Mouse (Mus musculus) forebrain, postnatal 0 days (tissue): Measurements from ENCODE around the gene Mypn. TPM values are rescaled to one million over a fixed set of nuclear protein-coding genes. Genes with fewer than 3 reads are reported as not detected.
A peak's percentile ranks its signal among the peaks of the same experiment; 100 is the strongest.

ENCODE experiments used
- ATAC-seq: fragments of 200-750 bp; cut with Nextera tagmentation; 2 replicates; pipeline ENCODE4 v1.8.0; 2017; ENCODE audit warnings: mild to moderate bottlenecking, moderate library complexity
- DNase-seq: peaks from one replicate; pipeline ENCODE4 v3.0.0-alpha.2; 2015
- H3K27ac ChIP-seq: fragments of 300-500 bp; sonication (generic); 2 replicates; pipeline ENCODE4 v1.5.1; 2014; ENCODE audit warnings: low read depth, mild to moderate bottlenecking, antibody characterized with exemption, low read length, moderate library complexity, mixed read lengths
- H3K27me3 ChIP-seq: fragments of 300-500 bp; sonication (generic); 2 replicates; pipeline ENCODE4 v1.6.1; 2014; ENCODE audit warnings: mild to moderate bottlenecking, low read length, mixed read lengths; ENCODE audit not compliant: insufficient read depth
- H3K36me3 ChIP-seq: fragments of 300-500 bp; sonication (generic); 2 replicates; pipeline ENCODE4 v1.6.1; 2014; ENCODE audit warnings: mild to moderate bottlenecking, moderate library complexity; ENCODE audit not compliant: insufficient read depth
- H3K4me1 ChIP-seq: fragments of 300-500 bp; sonication (generic); 2 replicates; pipeline ENCODE4 v1.6.1; 2014; ENCODE audit warnings: antibody characterized with exemption; ENCODE audit not compliant: insufficient read depth
- H3K4me2 ChIP-seq: fragments of 300-500 bp; sonication (generic); 2 replicates; pipeline ENCODE4 v1.6.1; 2014; ENCODE audit warnings: low read depth, mild to moderate bottlenecking, moderate library complexity
- H3K4me3 ChIP-seq: fragments of 300-500 bp; sonication (generic); 2 replicates; pipeline ENCODE4 v1.5.1; 2014; ENCODE audit warnings: low read depth, low read length, mixed read lengths
- H3K9ac ChIP-seq: fragments of 300-500 bp; sonication (generic); 2 replicates; pipeline ENCODE4 v1.6.1; 2014; ENCODE audit warnings: mild to moderate bottlenecking
- H3K9me3 ChIP-seq: fragments of 300-500 bp; sonication (generic); 2 replicates; pipeline ENCODE4 v1.6.1; 2016; ENCODE audit warnings: low read length
- CTCF ChIP-seq: sonication (generic); IDR thresholded peaks from 2 replicates; pipeline ENCODE4 v1.5.1; 2016; ENCODE audit warnings: antibody characterized with exemption, control low read depth, low read depth
- WGBS: fragments of 180-500 bp; shearing (Covaris S2); extraction: QIAGEN DNeasy Blood & Tissue Kit; methylation state at CpG from one replicate; pipeline ENCODE4 v1.1.7; 2014; 5-methylcytosine and 5-hydroxymethylcytosine counted together
- polyA plus RNA-seq: library from polyadenylated mRNA; unstranded; fragments of >200 nt; fragmentation: Nextera tagmentation; extraction: Ambion mirVana; gene quantifications from 2 replicates; pipeline ENCODE4 v1.2.1, GENCODE M21; 2015
- total RNA-seq: library from RNA; depleted of rRNA; stranded (reverse); fragments of >200 nt; gene quantifications from 2 replicates; pipeline ENCODE4 v1.2.3, GENCODE M21; 2014

Gene Mypn
- total and polyA plus RNA-seq, 2 experiments from 2014 or later = 0.67 to 1.2 TPM

- WGBS = 94% methylated on average over 1 of the region's 1 CpGs
- Histone ChIP-seq H3K4me3 (no peak overlapping the region), H3K9ac (no peak overlapping the region), H3K4me1 (no peaks in the 10 kb centered on the region), H3K9me3 (no peaks in the 10 kb centered on the region), H3K27me3 (no peaks in the 10 kb centered on the region), H3K4me2 (no peak overlapping the region), H3K27ac (no peak overlapping the region), H3K36me3 (no peaks in the 10 kb centered on the region)
- no peak for TF ChIP-seq CTCF
- ATAC-seq (no peak), DNase-seq (no peak)
These were observed 47.4 kb downstream of the Mypn start for GRCm38 (mm10) chr10:63156351-63156750.

DNA sequence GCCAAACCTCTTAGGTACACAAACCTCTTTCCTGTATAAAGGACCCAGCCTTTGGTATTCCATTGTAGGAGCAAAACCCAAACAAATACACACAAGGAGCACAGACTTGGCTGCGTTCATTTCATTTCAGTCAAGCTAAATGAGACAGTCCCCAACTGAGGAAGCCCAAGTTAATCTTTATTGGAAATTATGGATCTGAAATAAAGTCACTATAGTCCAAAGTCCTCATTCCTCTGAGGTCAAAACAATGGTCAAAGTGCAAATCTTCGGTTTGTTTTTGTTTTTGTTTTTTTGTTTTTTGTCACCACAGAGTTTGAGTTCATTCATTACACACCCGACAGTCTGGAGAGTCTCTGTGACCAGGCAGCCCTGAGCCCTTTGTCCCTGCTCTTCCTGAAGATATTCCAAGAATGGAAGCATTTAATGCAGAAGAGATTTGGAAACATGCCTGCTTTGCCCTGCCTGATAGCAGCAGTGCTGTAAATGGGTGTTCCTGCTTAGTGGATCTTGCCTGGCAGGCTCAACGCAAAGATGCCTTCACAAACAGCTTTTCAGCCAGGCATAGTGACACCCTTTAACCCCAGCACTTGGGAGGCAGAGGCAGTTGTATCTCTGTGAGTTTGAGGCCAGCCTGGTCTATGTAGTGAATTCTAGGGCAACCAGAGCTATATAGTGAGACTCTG lies 47.9 kb downstream of the Mypn start:
- Histone ChIP-seq H3K36me3 (no peaks in the 10 kb centered on the region), H3K9me3 (no peaks in the 10 kb centered on the region), H3K9ac (no peak overlapping the region), H3K27me3 (no peaks in the 10 kb centered on the region), H3K4me3 (no peak overlapping the region), H3K4me2 (no peak overlapping the region), H3K27ac (no peak overlapping the region), H3K4me1 (no peaks in the 10 kb centered on the region)
- ATAC-seq (no peak), DNase-seq (no peak)
- 63% methylated on average over 4 of the region's 4 CpGs for WGBS
- TF ChIP-seq CTCF = no peak

- no peaks in the 10 kb centered on the region for H3K4me1 ChIP-seq
- H3K36me3 ChIP-seq = no peaks in the 10 kb centered on the region
- H3K27ac ChIP-seq = no peak overlapping the region
- 93% methylated on average over 4 of the region's 4 CpGs for WGBS
- ATAC-seq (no peak), DNase-seq (no peak)
- no peak overlapping the region for H3K4me2 ChIP-seq
- H3K9me3 ChIP-seq = no peaks in the 10 kb centered on the region
- no peak overlapping the region for H3K9ac ChIP-seq
- no peak for TF ChIP-seq CTCF
- H3K27me3 ChIP-seq = no peaks in the 10 kb centered on the region
- no peak overlapping the region for H3K4me3 ChIP-seq
These were observed 49.0 kb downstream of the Mypn start for GRCm38 (mm10) chr10:63154726-63155125.

- WGBS = 80% methylated on average over 6 of the region's 6 CpGs
- DNase-seq (no peak), ATAC-seq (no peak)
- Histone ChIP-seq H3K9me3 (no peaks in the 10 kb centered on the region), H3K27me3 (no peaks in the 10 kb centered on the region), H3K4me3 (no peak overlapping the region), H3K36me3 (no peaks in the 10 kb centered on the region), H3K9ac (no peak overlapping the region), H3K4me2 (no peak overlapping the region), H3K4me1 (no peaks in the 10 kb centered on the region), H3K27ac (no peak overlapping the region)
- no peak for TF ChIP-seq CTCF
These were observed 49.5 kb downstream of the Mypn start for GRCm38 (mm10) chr10:63154226-63154625.

GRCm38 (mm10) chr10:63153563-63153962 lies 50.2 kb downstream of the Mypn start:
- TF ChIP-seq CTCF = peak; percentile 72
- H3K27me3 ChIP-seq = no peaks in the 10 kb centered on the region
- H3K36me3 ChIP-seq = no peaks in the 10 kb centered on the region
- ATAC-seq (no peak), DNase-seq (peak; percentile 70)
- H3K9me3 ChIP-seq = no peaks in the 10 kb centered on the region
- H3K4me3 ChIP-seq = no peak overlapping the region
- no peak overlapping the region for H3K9ac ChIP-seq
- no peak overlapping the region for H3K4me2 ChIP-seq
- no peak overlapping the region for H3K27ac ChIP-seq
- H3K4me1 ChIP-seq = no peaks in the 10 kb centered on the region
- 33% methylated on average over 3 of the region's 3 CpGs for WGBS

DNA sequence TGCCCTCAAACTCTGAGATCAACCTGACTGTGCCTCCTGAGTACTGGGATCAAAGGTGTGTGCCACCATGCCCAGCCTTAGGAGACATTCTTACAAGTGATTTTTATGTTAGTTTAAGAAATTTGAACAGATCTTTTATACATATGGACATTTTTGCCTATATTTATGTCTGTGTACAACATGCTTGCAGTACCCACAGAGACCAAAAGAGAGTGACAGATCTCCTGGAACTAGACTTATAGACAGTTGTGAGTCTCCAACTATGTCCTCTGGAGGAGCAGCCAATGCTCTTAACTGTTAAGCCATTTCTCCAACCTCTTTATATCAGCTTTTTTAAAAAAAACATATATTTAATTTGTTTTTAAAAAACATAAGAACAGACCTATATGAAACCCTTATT lies 51.4 kb downstream of the Mypn start:
- Histone ChIP-seq H3K9ac (no peak overlapping the region), H3K27ac (no peak overlapping the region), H3K4me1 (no peaks in the 10 kb centered on the region), H3K4me2 (no peak overlapping the region), H3K9me3 (no peaks in the 10 kb centered on the region), H3K36me3 (no peaks in the 10 kb centered on the region), H3K27me3 (no peaks in the 10 kb centered on the region), H3K4me3 (no peak overlapping the region)
- DNase-seq = no peak
- TF ChIP-seq CTCF = peak; percentile 37; the same call in 1 of the 2 replicates
- no peak; the same call in 1 of the 2 replicates for ATAC-seq

DNA sequence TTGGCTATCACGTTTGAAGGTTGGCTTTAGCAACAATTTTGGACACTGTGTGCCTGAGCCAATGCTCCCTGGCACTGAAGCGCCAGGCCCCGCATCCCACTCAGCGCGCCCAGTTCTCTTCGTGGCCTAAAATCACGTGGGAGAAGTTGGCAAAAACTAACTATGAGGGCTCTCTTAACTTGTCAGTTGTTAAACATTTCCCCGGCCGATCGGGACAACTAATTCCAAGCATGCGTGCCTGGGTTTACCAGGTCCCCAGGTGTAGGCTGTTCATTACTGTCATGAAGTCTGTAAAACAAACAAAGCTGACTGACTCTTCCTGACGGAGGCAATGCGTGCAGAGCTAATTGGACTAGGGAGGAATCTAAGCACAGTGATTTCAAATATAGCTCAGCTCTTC lies 61.1 kb downstream of the Mypn start:
- Histone ChIP-seq H3K4me2 (no peak overlapping the region), H3K27me3 (no peaks in the 10 kb centered on the region), H3K9me3 (no peaks in the 10 kb centered on the region), H3K27ac (no peak overlapping the region), H3K4me1 (no peaks in the 10 kb centered on the region), H3K36me3 (no peaks in the 10 kb centered on the region), H3K9ac (no peak overlapping the region), H3K4me3 (no peak overlapping the region)
- TF ChIP-seq CTCF = no peak
- no peak for ATAC-seq
- DNase-seq = no peak
- WGBS = 87% methylated on average over 13 of the region's 13 CpGs

- ATAC-seq (no peak), DNase-seq (no peak)
- Histone ChIP-seq H3K27me3 (no peaks in the 10 kb centered on the region), H3K9me3 (no peaks in the 10 kb centered on the region), H3K36me3 (no peaks in the 10 kb centered on the region), H3K4me2 (no peak overlapping the region), H3K27ac (no peak overlapping the region), H3K4me1 (no peaks in the 10 kb centered on the region), H3K9ac (no peak overlapping the region), H3K4me3 (no peak overlapping the region)
- TF ChIP-seq CTCF = no peak
- 89% methylated on average over 6 of the region's 6 CpGs for WGBS
These were observed 67.3 kb downstream of the Mypn start for GRCm38 (mm10) chr10:63136436-63136835.
